Mouse (Mus musculus): Measurements from ENCODE around the gene Ppp1r12c. TPM values are rescaled to one million over a fixed set of nuclear protein-coding genes. Genes with fewer than 3 reads are reported as not detected.

Gene Ppp1r12c
- polyA plus RNA-seq, 1 experiment from 2014 or later: 44.6 TPM

DNA sequence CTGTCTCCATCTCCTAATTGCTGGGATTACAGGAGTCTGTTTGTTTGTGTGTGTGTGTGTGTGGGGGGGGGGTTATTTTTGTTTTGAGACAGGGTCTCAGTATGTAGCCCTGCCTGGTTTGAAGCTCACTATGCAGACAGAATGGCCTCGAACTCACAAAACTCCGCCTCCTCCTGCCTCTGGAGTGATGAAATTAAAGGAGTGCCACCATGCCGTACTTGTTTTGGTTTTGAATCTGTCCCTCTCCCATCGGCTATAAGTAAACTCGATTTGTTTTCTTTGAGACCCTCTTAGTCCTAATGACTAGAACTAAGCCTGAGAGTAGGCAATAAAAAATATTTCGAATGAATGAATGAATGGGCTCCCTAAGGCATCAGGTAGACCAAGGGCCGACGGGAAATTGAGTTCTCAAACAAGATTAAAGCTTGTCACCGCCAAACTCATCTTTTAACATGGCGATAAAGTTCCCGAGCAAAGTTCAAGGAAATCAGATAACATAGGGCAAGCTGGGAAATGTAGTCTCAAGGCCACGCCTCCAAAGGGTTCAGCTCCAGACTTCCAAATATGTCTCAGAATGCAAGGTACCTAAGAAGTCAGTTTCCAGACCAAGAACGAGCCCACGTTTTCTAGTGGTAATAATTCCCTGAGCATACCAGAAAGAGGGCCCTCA, 1.1 kb upstream of the Ppp1r12c start:
- Histone ChIP-seq H3K9ac (replicated peaks) (peak overlapping the region; percentile 75), H3K27ac (replicated peaks) (peak overlapping the region; percentile 91), H3K4me3 (replicated peaks) (peak overlapping the region; percentile 64), H3K4me2 (peak overlapping the region; percentile 72), H3K36me3 (0 out of 2 replicates have a peak, but pooled peaks cover under 1% of the 10 kb centered on the region), H3K27me3 (replicated peaks) (no peaks in the 10 kb centered on the region), H3K4me1 (peaks cover 41% of the 10 kb centered on the region), H3K9me3 (replicated peaks) (no peaks in the 10 kb centered on the region)
- ATAC-seq (ENCODE audit: low FRiP score): peak; percentile 9; the same call in 1 of the 2 replicates
- WGBS: 10% methylated on average over 14 of the region's 14 CpGs

DNA sequence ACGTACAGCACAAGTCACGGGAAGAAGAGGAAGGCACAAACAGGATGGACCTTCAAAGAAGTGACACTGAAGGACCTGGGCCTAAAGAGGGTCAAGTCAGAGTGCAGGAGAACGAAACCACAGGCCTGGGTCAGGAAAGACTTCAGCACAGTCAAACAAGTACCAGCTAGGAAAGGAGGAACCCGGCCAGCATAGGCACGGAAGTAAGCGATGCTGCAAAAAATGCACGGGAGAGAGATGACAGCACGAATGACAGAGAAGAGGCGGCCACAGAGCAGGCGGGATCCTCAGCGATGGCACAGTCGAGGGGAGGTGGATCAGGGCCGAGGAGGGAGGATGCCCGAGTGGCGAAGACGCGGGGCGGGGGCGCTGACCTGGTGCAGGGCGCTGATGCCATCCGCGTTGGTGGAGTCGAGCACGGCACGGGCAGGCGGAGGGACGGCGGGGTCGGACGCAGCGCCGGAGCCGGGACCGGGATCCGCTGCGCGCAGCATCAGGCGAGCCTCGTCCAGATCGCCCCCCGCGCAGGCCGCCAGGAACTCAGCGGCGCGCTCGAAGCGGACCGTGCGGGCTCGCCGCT, 498 bp downstream of the Ppp1r12c start:
- no peaks in the 10 kb centered on the region for H3K9me3 ChIP-seq (replicated peaks)
- ATAC-seq (ENCODE audit: low FRiP score): peak; percentile 49
- H3K4me3 ChIP-seq (replicated peaks): peak overlapping the region; percentile 64
- H3K4me2 ChIP-seq: peak overlapping the region; percentile 72
- WGBS: under 1% methylated on average over 49 of the region's 52 CpGs
- peak overlapping the region; percentile 91 for H3K27ac ChIP-seq (replicated peaks)
- no peaks in the 10 kb centered on the region for H3K27me3 ChIP-seq (replicated peaks)
- peak overlapping the region; percentile 75 for H3K9ac ChIP-seq (replicated peaks)
- H3K36me3 ChIP-seq: peaks cover 15% of the 10 kb centered on the region; the same call in 1 of the 2 replicates
- H3K4me1 ChIP-seq: peaks cover 45% of the 10 kb centered on the region

DNA sequence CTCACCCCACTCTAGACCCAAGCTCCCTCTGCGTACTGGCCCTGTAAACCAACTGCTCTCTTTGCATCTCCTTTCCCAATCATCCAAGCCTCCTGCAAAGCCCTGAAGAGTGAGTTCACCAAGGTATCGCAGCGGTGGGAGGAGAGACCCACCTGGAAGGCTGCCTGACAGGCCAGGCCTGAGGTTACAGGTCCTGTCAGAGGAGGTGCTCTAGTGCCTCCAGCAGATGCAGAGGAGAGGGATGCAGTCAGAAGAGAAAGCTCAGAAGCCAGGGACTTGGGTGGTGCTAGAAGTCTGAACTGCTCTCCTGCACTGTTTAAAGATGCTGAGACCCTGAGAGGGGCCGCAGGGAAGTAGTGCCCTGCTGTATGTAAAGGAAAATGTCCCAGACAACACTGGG, 2.4 kb downstream of the Ppp1r12c start:
- peak overlapping the region; percentile 21 for H3K9ac ChIP-seq (replicated peaks)
- WGBS: 89% methylated on average over 4 of the region's 4 CpGs
- H3K27me3 ChIP-seq (replicated peaks): no peaks in the 10 kb centered on the region
- no peak overlapping the region for H3K27ac ChIP-seq (replicated peaks)
- peaks cover 45% of the 10 kb centered on the region for H3K4me1 ChIP-seq
- peak overlapping the region; percentile 72 for H3K4me2 ChIP-seq
- no peak overlapping the region for H3K4me3 ChIP-seq (replicated peaks)
- H3K9me3 ChIP-seq (replicated peaks): no peaks in the 10 kb centered on the region
- ATAC-seq (ENCODE audit: low FRiP score): no peak
- H3K36me3 ChIP-seq: peaks cover 35% of the 10 kb centered on the region

DNA sequence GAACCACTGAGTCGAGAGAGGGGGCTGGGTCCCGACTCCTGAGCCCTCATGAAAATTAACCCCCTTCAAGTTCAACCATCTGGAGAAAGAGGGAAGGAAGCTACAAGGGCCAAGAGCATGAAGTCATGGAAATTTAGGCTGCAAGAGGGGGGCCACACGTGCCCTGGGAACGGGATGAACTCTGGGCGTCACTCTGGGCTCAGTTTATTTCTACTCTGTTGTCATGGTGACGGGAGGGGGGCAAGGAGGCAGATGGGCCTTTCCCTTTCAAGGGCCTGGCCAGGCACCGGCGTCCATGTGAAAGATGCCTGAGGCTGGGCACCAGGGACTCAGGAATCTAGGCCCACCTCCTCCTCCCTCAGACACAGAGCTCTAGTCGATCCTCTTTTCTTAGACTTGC, 3.2 kb downstream of the Ppp1r12c start:
- Histone ChIP-seq H3K36me3 (peaks cover 38% of the 10 kb centered on the region), H3K27me3 (replicated peaks) (no peaks in the 10 kb centered on the region), H3K9ac (replicated peaks) (peak overlapping the region; percentile 28; the same call in 1 of the 2 replicates), H3K4me1 (peaks cover 45% of the 10 kb centered on the region), H3K9me3 (replicated peaks) (no peaks in the 10 kb centered on the region), H3K4me2 (peak overlapping the region; percentile 72), H3K4me3 (replicated peaks) (no peak overlapping the region; the same call in 1 of the 2 replicates), H3K27ac (replicated peaks) (peak overlapping the region; percentile 58)
- no peak for ATAC-seq (ENCODE audit: low FRiP score)
- 5% methylated on average over 9 of the region's 9 CpGs for WGBS

DNA sequence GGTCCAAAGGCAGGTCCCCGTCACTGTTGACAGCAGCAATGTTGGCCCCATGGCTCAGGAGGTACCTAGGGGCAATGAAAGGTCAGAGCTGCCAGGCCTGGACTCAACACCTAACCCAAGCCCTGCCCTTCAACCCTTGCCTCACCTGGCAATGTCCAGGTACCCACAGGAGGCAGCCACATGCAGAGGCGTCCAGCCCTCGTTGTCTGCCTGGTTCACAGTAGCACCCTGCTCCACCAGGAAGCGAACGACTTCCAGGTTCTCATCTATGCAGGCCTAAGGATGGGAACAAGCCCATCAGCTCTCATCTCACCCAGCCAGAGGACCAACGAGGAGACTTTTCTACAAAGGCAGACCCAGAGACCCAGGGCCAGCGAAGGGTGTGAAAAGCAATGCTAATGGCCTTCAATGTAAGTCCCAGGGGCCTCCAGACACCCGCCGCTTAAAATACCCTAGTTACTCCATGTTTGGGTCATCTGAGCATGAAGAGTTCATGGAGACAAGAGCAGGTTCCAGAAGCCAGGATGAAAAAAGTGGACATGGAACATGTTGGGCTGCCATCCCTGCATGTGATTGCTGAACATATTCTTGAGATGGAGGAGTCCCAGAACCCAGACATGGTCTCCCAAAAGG, 4.1 kb downstream of the Ppp1r12c start:
- 90% methylated on average over 9 of the region's 9 CpGs for WGBS
- Histone ChIP-seq H3K27me3 (replicated peaks) (no peaks in the 10 kb centered on the region), H3K4me2 (no peak overlapping the region)

DNA sequence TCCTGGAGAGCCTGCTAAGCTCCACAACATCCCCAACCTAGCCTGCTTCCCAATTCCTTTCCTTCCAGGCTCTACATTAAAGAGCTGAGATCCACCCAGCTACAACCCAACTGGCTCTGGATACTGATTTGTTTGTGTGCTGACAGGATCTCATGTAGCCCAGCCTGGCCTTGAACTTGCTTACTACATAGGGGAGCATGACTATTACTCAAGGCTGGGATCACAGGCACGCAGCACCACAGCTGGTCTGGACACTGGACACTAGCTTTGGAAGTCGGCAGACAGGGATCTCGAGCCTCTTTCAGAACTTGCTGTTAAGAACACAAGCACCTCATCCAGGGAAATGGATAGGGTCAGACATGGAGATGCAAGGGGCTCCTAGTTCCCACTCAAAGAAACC, 5.0 kb downstream of the Ppp1r12c start:
- no peak overlapping the region for H3K4me3 ChIP-seq (replicated peaks)
- H3K9me3 ChIP-seq (replicated peaks): no peaks in the 10 kb centered on the region
- H3K9ac ChIP-seq (replicated peaks): no peak overlapping the region
- H3K27me3 ChIP-seq (replicated peaks): no peaks in the 10 kb centered on the region
- H3K27ac ChIP-seq (replicated peaks): no peak overlapping the region
- no peak overlapping the region for H3K4me2 ChIP-seq
- ATAC-seq (ENCODE audit: low FRiP score): no peak
- 95% methylated on average over 3 of the region's 3 CpGs for WGBS
- peaks cover 43% of the 10 kb centered on the region for H3K4me1 ChIP-seq
- peaks cover 43% of the 10 kb centered on the region for H3K36me3 ChIP-seq

More for the DNA sequence above, 4.1 kb downstream of the Ppp1r12c start:
- Histone ChIP-seq H3K4me3 (replicated peaks) (no peak overlapping the region), H3K4me1 (peaks cover 45% of the 10 kb centered on the region), H3K9ac (replicated peaks) (no peak overlapping the region), H3K9me3 (replicated peaks) (no peaks in the 10 kb centered on the region), H3K36me3 (peaks cover 43% of the 10 kb centered on the region), H3K27ac (replicated peaks) (0 out of 2 replicates have a peak overlapping the region, but pooled peaks have one; percentile 58)
- no peak for ATAC-seq (ENCODE audit: low FRiP score)

DNA sequence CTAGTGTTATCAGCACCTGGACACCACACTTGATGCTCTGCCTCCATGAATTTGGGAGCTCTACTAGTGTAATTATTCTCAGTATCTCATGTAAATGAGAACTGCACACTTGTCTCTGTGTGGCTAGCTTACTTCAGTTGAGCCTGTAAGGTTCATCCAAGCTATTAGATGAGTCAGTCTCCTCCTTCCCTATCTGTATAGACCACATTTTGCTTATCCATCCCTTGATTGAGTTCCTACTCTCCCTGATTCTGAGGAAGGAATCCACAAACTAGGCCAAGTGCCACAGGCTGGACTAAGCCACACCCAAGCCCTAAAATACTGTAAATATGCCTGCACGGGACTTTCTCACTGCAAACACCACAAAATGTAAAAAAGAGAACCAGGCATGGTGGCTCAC, 7.5 kb downstream of the Ppp1r12c start:
- Histone ChIP-seq H3K36me3 (peaks cover 52% of the 10 kb centered on the region), H3K4me3 (replicated peaks) (no peak overlapping the region), H3K9me3 (replicated peaks) (no peaks in the 10 kb centered on the region), H3K27me3 (replicated peaks) (no peaks in the 10 kb centered on the region), H3K27ac (replicated peaks) (no peak overlapping the region), H3K4me1 (peaks cover 27% of the 10 kb centered on the region), H3K9ac (replicated peaks) (no peak overlapping the region), H3K4me2 (no peak overlapping the region)
- ATAC-seq (ENCODE audit: low FRiP score): no peak
- WGBS: 86% methylated on average over 1 of the region's 1 CpGs

DNA sequence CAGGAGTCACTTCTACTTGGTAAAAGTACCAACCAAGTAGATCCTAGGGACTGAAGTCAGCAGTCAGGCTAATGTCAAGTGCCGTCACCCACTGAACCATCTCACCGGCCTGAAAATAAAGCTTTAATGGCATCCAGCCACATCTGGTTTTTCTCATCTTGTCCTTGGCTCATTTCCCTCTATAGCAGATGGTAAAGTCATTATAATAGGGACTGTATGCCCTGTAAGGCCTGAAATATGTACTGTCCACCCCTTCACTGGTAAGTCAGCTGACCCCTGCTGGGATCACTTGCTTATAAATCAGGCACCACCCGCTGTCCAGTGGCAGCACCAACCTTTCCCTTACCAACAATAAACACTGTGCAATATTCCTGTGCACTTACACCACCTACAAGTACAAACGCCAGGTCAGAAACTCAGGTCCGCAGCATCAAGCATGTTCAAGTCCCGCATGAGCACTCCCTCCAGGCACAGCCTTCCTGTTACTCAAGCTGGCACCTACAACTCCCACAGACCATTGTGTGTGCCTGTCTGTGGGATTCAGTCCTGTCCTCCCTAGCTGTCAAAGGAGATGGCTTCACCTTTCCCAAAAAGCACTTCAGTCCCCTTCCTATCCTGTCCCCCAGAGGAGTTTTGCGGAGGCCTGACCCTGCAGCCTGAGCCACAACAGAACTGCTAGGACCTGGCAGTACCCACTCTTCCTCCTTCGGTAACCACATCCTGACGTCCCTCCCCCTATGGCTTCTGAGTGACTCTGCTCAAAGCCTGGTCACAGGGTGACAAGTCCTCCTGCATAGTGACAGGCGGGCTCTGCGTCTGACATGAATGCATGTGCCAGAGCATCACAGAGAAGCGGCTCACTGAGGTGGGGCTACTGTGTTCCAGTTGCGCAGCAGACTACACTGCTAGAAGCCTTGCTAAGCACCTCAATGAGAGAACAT, 8.9 kb downstream of the Ppp1r12c start:
- ATAC-seq (ENCODE audit: low FRiP score): no peak
- peaks cover 14% of the 10 kb centered on the region for H3K4me1 ChIP-seq
- H3K4me2 ChIP-seq: no peak overlapping the region
- H3K27me3 ChIP-seq (replicated peaks): no peaks in the 10 kb centered on the region
- WGBS: 84% methylated on average over 13 of the region's 13 CpGs
- H3K36me3 ChIP-seq: peaks cover 59% of the 10 kb centered on the region
- no peaks in the 10 kb centered on the region for H3K9me3 ChIP-seq (replicated peaks)
- H3K4me3 ChIP-seq (replicated peaks): no peak overlapping the region
- no peak overlapping the region for H3K27ac ChIP-seq (replicated peaks)
- H3K9ac ChIP-seq (replicated peaks): no peak overlapping the region

DNA sequence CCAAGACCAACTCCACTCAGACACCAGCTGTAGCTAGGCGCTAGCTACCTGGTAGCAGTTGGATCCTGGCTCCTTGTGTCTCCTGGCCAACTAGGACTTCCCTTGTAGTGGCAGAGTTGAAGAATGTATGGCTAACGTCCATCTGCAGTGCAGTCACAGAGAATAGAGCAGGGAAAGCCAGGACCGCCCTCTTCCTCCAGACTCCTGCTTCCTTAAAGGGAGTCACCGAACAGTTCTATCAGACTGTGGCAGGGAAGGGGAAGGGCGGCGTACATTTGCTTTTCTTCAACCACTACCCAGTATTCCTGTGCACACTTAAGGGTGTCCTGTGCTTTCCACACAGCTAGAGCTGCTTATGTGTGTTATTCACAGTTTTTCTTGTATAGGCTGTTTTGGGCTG, 10.2 kb downstream of the Ppp1r12c start:
- H3K27me3 ChIP-seq (replicated peaks): no peaks in the 10 kb centered on the region
- H3K4me2 ChIP-seq: no peak overlapping the region
- no peaks in the 10 kb centered on the region for H3K9me3 ChIP-seq (replicated peaks)
- 84% methylated on average over 6 of the region's 6 CpGs for WGBS
- peaks cover 54% of the 10 kb centered on the region for H3K36me3 ChIP-seq
- no peak for ATAC-seq (ENCODE audit: low FRiP score)
- H3K4me1 ChIP-seq: peaks cover 10% of the 10 kb centered on the region; the same call in 1 of the 2 replicates
- H3K9ac ChIP-seq (replicated peaks): no peak overlapping the region
- H3K4me3 ChIP-seq (replicated peaks): no peak overlapping the region
- H3K27ac ChIP-seq (replicated peaks): no peak overlapping the region

DNA sequence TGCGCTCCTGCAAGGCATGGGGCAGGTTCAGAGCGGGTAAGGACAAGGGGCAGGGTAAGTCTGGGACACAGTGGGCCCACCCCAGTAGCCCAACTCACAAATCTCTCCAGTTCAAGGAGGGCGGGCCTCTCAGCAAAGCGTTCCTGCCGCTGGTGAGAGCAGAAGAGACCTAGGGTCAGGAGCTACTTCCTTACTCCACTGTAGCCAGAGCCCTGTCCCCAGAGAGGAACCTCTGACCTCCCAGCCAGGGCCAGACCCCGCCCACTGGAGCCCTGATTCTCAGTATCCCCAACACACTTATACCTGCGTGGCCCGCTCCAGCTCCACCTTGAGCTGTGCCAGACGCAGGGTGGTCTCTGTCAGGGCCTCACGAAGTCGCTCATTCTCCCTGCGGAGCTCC, 19.2 kb downstream of the Ppp1r12c start:
- WGBS: 88% methylated on average over 12 of the region's 12 CpGs
- Histone ChIP-seq H3K4me1 (peaks cover 25% of the 10 kb centered on the region), H3K27ac (replicated peaks) (no peak overlapping the region), H3K9ac (replicated peaks) (no peak overlapping the region), H3K27me3 (replicated peaks) (no peaks in the 10 kb centered on the region; the same call in 1 of the 2 replicates), H3K9me3 (replicated peaks) (no peaks in the 10 kb centered on the region), H3K36me3 (peaks cover 65% of the 10 kb centered on the region), H3K4me3 (replicated peaks) (no peak overlapping the region), H3K4me2 (no peak overlapping the region)
- ATAC-seq (ENCODE audit: low FRiP score): no peak

DNA sequence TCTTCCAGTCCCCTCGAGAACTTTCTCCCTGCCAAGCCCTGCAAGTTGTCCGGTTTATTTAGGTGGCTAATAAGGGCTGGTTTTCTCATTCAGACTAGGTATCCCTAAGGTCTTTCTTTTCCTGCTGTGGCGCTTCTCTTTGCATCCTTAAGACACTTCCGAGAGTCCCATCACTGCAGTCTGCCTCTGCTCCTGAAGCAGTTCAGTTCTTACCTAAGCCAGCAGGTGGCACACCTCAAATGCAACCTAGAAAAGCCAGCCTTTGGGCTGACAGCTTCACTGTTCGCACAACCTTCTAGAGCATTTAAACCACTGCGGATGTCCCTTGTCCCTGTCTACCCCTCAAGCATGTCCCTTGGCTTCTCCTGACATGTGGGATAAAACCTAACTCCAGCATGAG, 21.8 kb downstream of the Ppp1r12c start:
- Histone ChIP-seq H3K4me3 (replicated peaks) (no peak overlapping the region), H3K9me3 (replicated peaks) (no peaks in the 10 kb centered on the region), H3K36me3 (peaks cover 44% of the 10 kb centered on the region), H3K4me2 (peak overlapping the region; percentile 95; the same call in 1 of the 2 replicates), H3K27ac (replicated peaks) (no peak overlapping the region), H3K27me3 (replicated peaks) (peaks cover 16% of the 10 kb centered on the region), H3K4me1 (peaks cover 25% of the 10 kb centered on the region), H3K9ac (replicated peaks) (no peak overlapping the region)
- 34% methylated on average over 6 of the region's 6 CpGs for WGBS
- no peak for ATAC-seq (ENCODE audit: low FRiP score)

Measured in neural tube, embryonic 15.5 days (tissue).